Mouse (Mus musculus): Measurements from ENCODE around the gene Gm609.
"Not testable (repeated sequence)": the region's sequence is repeated elsewhere in the genome, so short reads cannot be mapped to it uniquely, and the experiment has no call there.

The Gm609 gene

GRCm38 (mm10) chr16:45492927-45493326, at the start of gene Gm609:
Gene Gm609, minus strand, starts transcription at chr16:45492969.
- DNase-seq (ENCODE audit: low read depth): no peak

GRCm38 (mm10) chr16:45542108-45542507, 49.3 kb upstream of the Gm609 start:
- DNase-seq (ENCODE audit: low read depth): no peak

DNA sequence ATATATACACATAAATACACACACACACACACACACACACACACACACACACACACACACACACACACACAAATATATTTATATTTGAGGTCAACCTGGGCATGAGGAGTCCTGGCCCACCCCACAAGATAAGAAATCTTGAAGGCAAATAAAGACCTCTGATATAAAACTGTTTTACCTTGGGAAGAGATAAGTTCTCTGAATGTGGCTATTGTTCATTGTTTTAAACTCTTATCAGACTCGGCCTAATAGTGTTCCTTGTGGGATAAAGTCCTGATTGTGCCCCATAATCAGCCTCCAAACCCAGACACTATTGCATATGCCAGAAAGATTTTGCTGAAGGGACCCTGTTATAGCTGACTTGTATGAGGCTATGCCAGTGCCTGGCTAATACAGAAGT, 45.6 kb upstream of the Gm609 start:
- not testable (repeated sequence) for DNase-seq (ENCODE audit: low read depth)

DNA sequence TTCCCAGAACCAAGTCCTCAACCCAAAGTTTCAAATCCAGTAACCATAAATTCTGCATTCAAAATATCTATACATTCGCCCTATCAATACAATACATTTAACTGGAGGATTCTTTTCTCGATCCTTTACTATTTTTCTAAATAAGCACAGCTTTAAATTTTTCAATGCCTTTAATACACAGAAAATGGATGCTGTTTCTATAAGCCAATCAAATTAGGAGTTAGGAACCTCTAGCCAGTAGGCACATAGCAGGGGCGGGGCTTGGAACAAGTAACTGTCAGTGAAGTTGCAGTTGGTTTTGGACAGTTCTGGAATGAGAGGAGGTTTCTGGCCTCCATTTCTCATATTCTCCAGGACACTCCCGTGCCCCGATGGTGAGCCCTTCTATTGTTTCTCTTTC, 42.2 kb upstream of the Gm609 start, which contains the start of gene Slc9c1:
TSS of gene Slc9c1 (plus strand) at position 301 of the 400 bp plus-strand sequence.
- DNase-seq (ENCODE audit: low read depth): peak; percentile 10

DNA sequence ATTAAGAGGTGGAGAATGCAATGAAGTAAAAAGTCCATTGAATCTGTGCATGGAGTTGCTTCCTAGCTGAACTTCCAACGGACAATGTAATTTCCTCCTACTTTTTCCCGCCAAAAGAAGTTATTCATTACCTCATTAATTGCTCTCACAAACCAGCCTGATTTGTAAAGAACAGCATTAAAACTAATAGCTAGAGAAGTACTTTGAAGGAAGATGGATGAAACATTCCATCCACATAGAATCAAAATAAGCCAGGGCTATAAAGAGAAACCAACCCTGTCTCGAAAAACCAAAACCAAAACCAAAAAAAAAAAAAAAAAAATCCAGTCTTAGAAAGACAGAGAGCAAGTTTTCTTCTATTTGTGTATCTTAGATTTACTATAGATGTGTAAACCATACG, 39.2 kb upstream of the Gm609 start, which contains the start of gene Gm17783:
TSS of gene Gm17783 (minus strand) at position 101 of the 400 bp plus-strand sequence.
- no peak for DNase-seq (ENCODE audit: low read depth)

GRCm38 (mm10) chr16:45525551-45525950, 32.8 kb upstream of the Gm609 start:
- no peak for DNase-seq (ENCODE audit: low read depth)

DNA sequence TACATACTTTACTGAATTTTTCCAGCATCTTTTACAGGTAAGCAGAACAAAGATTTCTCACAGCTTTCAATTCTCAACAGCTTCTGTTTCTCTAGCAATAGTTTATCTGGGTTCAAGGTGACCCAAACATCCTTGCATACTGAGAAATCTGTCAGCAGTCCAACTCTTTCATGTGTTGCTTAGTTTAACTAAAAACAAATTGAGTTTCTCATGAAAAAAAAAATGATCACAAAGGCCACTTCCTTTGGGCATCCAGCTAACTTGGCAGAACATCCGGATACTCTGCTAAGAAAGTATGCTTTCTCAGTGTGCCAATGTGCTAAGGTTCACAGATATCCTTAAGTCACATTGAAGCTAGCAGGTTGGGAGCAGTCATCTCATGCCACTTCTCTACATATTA, 2.6 kb upstream of the Gm609 start:
- no peak for DNase-seq (ENCODE audit: low read depth)

- no peak for DNase-seq (ENCODE audit: low read depth)
Measured at GRCm38 (mm10) chr16:45476991-45477390, 15.8 kb downstream of the Gm609 start.

DNA sequence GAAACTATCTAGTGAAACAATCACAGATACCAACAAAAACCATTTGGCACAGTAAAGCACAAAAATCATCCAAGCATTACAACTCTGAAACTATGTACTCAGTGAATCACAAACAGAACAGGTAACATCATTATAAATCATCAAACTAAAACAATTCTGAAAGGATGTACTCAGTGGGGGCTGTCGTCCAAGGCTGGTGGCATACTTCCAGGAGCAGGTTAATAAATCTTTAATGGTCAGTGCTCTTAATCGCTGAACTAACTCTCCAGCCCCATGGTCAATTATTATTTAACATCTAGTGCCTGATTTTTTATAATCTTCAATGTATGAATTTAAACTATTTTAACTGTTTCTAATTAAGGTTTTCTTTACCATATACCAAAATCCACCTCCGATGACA, 20.9 kb downstream of the Gm609 start:
- not testable (repeated sequence) for DNase-seq (ENCODE audit: low read depth)

DNA sequence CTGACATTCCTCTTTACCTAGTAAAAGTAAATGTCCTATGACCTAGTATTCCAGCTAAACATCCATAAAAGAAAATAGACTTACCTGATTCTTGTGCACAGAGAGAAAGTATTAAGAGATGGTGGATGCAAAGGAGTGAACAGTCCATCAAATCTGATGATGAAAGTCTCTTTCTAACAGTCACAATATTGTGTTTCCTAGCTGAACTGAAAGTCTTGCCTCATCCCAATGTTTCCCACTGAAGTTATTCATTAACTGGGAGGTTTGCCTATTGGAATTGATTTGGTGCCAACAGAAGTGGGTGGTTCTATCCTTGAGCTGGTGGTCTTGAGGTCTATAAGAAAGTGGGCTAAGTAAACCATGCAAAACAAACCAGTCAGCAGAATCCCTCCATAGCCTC, 38.0 kb downstream of the Gm609 start:
- DNase-seq (ENCODE audit: low read depth): no peak

DNA sequence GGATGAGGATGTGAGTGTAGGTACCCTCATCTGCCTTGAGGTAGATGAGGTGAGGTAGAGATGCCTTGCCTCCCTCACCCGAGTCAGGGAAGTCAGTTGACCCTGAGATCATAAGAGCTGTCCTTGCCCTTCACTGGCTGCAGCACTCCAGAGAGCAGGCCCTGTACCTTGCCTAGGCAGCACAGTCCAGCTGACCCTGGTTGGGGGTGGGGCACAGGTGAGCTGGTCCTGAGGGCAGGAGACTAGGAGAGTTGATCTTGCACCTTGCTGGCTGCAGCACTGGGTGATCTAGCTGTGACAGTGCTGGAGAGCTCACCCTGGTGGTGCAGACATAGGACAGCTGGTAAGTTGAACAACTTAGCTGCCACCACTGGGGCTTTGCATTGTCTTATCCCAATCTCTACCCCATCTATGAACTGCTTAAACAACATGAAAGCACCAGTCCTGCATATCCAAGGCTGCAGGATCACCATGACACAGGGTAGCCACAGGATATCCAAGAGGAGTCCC, 55.5 kb downstream of the Gm609 start:
- no peak for DNase-seq (ENCODE audit: low read depth)

DNA sequence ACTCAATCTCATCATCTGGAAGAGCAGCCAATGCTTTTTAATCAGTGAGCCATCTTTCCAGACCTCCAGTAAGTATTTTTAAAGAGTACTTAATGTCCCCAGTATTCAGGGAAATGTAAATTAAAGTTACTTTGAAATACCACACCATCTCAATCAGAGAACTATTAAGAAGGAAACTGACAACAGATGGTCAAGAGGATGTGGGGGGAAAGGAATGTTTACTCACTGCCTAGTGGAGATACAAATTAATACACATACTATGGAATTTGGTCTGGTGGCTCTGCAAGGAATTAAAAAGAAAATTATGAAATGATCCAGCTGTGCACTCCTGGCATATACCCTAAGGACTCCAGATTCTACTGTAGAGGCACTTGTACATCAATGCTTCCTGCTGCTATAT, 57.2 kb downstream of the Gm609 start:
- no peak for DNase-seq (ENCODE audit: low read depth)

- DNase-seq (ENCODE audit: low read depth): no peak
Measured at GRCm38 (mm10) chr16:45427651-45428050, 65.1 kb downstream of the Gm609 start.

GRCm38 (mm10) chr16:45413497-45413896, 79.3 kb downstream of the Gm609 start:
- DNase-seq (ENCODE audit: low read depth): peak; percentile 38

- DNase-seq (ENCODE audit: low read depth): not testable (repeated sequence)
Measured at GRCm38 (mm10) chr16:45409064-45409446, 83.7 kb downstream of the Gm609 start.

DNA sequence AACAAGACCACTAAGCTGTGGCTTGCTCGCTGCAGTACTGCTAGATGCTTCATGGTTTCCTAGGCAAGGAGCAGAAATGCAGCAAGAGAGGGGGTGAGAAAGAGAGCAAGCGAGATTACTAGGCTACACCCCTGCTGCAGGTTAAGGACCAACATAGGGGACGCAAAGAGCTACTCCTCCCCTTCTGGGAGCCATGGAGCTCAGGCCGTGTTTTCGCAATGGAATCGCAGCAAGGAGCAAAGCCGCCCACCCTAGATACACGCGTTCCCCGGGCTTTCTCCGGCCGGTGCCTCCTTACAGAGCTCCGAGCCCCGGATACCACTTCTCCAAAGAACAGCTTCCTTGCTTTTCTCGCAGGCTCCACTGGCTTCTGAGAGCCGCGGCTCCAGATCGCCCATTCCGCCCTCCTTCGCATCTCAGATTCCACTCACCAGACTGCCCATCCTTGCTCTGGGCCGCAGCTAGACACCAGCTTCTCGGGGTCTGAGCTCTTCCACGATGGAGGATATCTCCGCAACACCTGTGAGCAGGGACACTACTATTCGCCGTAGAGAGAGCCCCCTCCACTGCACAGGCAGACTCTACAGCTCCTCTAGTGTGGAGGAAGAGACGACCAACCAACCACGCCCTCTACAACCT, 84.2 kb downstream of the Gm609 start, which contains the start of gene Cd200:
TSS of gene Cd200 (minus strand) at position 629 of the 639 bp plus-strand sequence.
- peak; percentile 40 for DNase-seq (ENCODE audit: low read depth)

DNA sequence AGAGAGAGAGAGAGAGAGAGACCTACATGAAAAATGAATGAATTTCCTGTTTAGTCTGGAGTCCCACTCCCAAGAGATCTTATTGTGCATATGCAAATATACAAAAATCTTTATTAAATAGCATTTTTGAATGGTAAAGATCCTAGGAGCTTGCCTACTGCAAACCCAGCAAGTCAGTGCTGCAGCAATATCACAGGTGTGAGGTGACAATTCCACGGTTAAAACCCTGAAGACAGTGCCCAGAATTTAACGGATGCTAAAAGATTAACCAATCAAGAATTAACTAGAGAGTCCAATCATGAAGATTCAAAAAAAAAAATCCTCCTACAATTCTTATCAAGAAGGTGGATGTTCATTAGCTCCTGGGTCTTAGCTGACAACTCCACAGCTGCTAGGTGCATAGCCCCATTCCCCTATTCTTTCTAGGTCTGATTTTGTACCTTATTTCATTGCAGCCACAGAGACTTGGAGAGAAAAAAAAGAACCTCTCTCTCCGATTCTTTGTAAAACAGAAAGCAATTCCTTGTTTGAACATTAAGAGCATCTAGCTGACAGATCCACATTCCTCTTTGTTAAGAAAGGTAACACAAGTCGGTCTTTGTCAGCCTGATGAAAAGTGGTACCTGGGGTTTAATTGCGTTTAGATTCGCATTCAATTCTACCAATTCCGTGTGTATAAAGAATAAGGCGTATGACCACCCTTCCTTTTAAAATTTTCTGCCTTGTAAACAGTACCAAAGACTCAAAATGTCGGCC, 84.9 kb downstream of the Gm609 start:
- DNase-seq (ENCODE audit: low read depth): no peak

GRCm38 (mm10) chr16:45407091-45407490, 85.7 kb downstream of the Gm609 start:
- peak; percentile 4 for DNase-seq (ENCODE audit: low read depth)

- DNase-seq (ENCODE audit: low read depth): no peak
Measured at GRCm38 (mm10) chr16:45402951-45403350, 89.8 kb downstream of the Gm609 start.

DNA sequence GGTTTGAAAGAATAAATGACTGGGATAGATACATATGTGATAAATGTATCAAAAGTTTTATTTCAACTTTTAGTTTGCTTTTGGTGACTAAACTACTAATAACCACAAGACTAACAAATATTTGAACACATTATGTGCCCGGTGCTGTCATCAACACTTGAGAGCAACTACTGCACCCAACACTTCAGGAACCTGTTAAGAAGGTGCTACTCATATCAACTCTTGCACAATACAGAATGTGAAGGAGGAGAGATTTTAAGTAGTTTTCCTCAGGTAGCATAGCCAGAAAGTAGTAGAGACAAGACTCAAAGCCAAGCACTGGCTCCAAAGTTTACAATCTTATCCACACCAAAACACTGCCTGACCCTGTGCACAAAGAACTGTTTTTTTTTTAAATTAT, 90.7 kb downstream of the Gm609 start:
- DNase-seq (ENCODE audit: low read depth): no peak

DNA sequence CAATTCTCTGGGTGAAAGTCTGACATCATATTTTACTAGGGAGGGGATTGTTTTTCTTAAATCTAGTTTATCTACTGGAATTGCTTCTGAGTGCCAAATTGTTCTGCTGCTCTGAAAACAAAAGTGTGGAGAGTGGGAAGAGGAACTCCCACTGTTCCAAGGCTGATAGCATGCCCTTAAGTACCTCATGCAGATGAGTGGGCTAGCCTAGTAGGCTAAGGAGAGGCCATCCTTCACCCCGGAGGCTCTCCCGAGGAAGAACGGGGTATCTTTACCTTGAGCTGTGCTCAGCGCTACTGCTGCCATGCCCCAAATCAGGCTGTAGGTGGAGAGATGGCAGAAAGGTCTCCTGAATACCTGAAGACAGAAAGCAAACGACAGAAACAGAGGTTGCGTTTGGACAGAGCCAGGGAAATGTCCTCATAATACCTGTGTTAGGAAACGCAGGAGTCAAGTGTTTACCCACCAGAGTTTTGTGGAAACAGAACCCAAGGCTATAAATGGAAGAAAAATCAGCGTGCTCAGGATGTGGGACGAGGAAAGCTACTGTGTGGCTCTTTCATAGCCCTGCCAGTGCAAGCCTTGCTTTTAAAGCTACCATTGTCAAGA, 92.7 kb downstream of the Gm609 start:
- DNase-seq (ENCODE audit: low read depth): no peak

- peak; percentile 14 for DNase-seq (ENCODE audit: low read depth)
Measured at GRCm38 (mm10) chr16:45399411-45399810, 93.4 kb downstream of the Gm609 start.

DNA sequence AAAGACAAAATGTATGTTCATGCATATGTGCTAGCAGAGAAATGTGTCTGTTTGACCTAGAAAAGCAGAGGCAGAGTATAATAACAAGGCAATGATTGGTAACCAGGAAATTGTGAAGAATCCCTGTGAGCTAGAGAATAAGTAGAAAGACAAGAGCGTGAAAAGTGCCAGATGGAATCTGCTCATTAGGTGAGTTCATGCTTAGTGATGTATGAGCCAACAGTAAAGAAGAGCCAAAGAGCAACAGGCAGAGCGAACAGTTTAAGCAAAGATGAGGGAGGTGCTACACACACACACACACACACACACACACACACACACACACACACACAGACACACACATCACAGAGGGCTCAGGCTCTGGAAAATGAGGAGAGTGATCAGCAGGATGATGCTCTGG, 95.3 kb downstream of the Gm609 start:
- DNase-seq (ENCODE audit: low read depth): no peak
